Mouse (Mus musculus): ENCODE data around the gene Hist1h2bb.

DNA sequence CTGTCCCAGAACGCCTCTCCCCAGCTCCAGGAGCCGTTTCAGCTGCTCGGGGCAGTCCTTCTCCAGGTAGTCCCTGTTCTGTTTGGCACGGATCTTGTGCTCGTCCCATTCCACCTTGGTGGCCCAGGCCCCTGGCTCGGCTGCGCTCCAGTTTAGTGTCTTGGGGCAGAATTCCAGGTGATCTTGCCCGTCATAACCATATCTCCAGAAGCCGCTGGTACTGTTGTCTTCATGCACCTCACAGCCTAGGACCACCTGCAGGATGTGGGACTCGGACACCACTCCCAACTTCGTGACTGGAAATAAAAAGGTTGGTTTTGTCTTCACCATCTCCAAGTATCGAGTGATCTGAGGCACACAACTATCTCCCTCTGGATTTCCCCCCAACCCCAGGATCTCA, 39.8 kb upstream of the Hist1h2bb start:
- TF ChIP-seq EP300 (IDR thresholded peaks at IDR 0.05; ENCODE audit: low read depth in 1 of 2, low read length in 2 of 2) (no peak), GATA1 (IDR thresholded peaks at IDR 0.05; ENCODE audit: low read depth, low read length) (no peak), POLR2A (IDR thresholded peaks at IDR 0.05; ENCODE audit: control insufficient read depth in 1 of 2, insufficient read depth in 1 of 2, low read depth in 1 of 2, low read length in 2 of 2, poor library complexity in 1 of 2) (no peak), TAL1 (IDR thresholded peaks at IDR 0.05; ENCODE audit: low read length) (no peak), CTCF (IDR thresholded peaks at IDR 0.05 in 2 of 3, conservative IDR thresholded peaks at IDR 0.05 in 1 of 3; ENCODE audit: control insufficient read depth in 1 of 3, insufficient read depth in 1 of 3, low read depth in 2 of 3, low read length in 3 of 3, poor library complexity in 1 of 3, severe bottlenecking in 1 of 3) (no peak), MYB (IDR thresholded peaks at IDR 0.05; ENCODE audit: low read depth, low read length) (no peak), BHLHE40 (IDR thresholded peaks at IDR 0.05; ENCODE audit: borderline replicate concordance, low read depth, low read length) (no peak), TCF12 (IDR thresholded peaks at IDR 0.05; ENCODE audit: low read depth, low read length) (no peak), SIN3A (IDR thresholded peaks at IDR 0.05; ENCODE audit: low read length) (no peak), UBTF (IDR thresholded peaks at IDR 0.05; ENCODE audit: borderline replicate concordance, insufficient read depth, low read depth, low read length) (no peak), TBP (IDR thresholded peaks at IDR 0.05; ENCODE audit: low read depth, low read length) (no peak)

Measured in MEL (cell line).